Mouse (Mus musculus) heart, embryonic 16.5 days (tissue): Measurements from ENCODE around the gene Gm34653. TPM values are rescaled to one million over a fixed set of nuclear protein-coding genes. Genes with fewer than 3 reads are reported as not detected.
"Not testable (repeated sequence)": the region's sequence is repeated elsewhere in the genome, so short reads cannot be mapped to it uniquely, and the experiment has no call there.

Experiments used
- ATAC-seq: fragments of 200-750 bp; cut with Nextera tagmentation; replicated peaks from 2 replicates; pipeline ENCODE4 v1.8.0; 2017; ENCODE audit warnings: moderate number of reproducible peaks; ENCODE audit not compliant: insufficient read depth, low FRiP score; ENCODE audit errors: extremely low read depth
- H3K27ac ChIP-seq: fragments of 300-500 bp; sonication (generic); 2 replicates; pipeline ENCODE4 v1.5.1; 2014; ENCODE audit warnings: mild to moderate bottlenecking, low read length, control low read depth, moderate library complexity
- H3K27me3 ChIP-seq: fragments of 300-500 bp; sonication (generic); 2 replicates; pipeline ENCODE4 v1.6.1; 2014; ENCODE audit warnings: low read length, mixed read lengths; ENCODE audit not compliant: control insufficient read depth, insufficient read depth
- H3K36me3 ChIP-seq: fragments of 300-500 bp; sonication (generic); 2 replicates; pipeline ENCODE4 v1.6.1; 2014; ENCODE audit not compliant: control insufficient read depth, insufficient read depth
- H3K4me1 ChIP-seq: fragments of 300-500 bp; sonication (generic); 2 replicates; pipeline ENCODE4 v1.6.1; 2014; ENCODE audit warnings: low read length, mixed read lengths; ENCODE audit not compliant: control insufficient read depth, insufficient read depth
- H3K4me2 ChIP-seq: fragments of 300-500 bp; sonication (generic); 2 replicates; pipeline ENCODE4 v1.6.1; 2014; ENCODE audit warnings: low read depth, mild to moderate bottlenecking, control low read depth, low read length
- H3K4me3 ChIP-seq: fragments of 300-500 bp; sonication (generic); 2 replicates; pipeline ENCODE4 v1.5.1; 2014; ENCODE audit warnings: mild to moderate bottlenecking, control low read depth, low read length
- H3K9ac ChIP-seq: fragments of 300-500 bp; sonication (generic); 2 replicates; pipeline ENCODE4 v1.6.1; 2014; ENCODE audit warnings: low read length, control low read depth
- H3K9me3 ChIP-seq: fragments of 300-500 bp; sonication (generic); replicated peaks from 2 replicates; pipeline ENCODE4 v1.6.1; 2016; ENCODE audit warnings: low read length; ENCODE audit not compliant: control insufficient read depth
- WGBS: fragments of 180-500 bp; shearing (Covaris S2); extraction: QIAGEN DNeasy Blood & Tissue Kit; methylation state at CpG from one replicate; pipeline ENCODE4 v1.1.7; 2014; 5-methylcytosine and 5-hydroxymethylcytosine counted together
- polyA plus RNA-seq: library from polyadenylated mRNA; unstranded; fragments of >200 nt; fragmentation: Nextera tagmentation; extraction: Ambion mirVana; gene quantifications from 2 replicates; pipeline ENCODE4 v1.2.1, GENCODE M21; 2015

The Gm34653 gene
- polyA plus RNA-seq, 1 experiment from 2014 or later = not detected

- H3K9me3 ChIP-seq, H3K27ac ChIP-seq, H3K4me2 ChIP-seq, H3K9ac ChIP-seq, H3K4me3 ChIP-seq, H3K4me1 ChIP-seq, H3K36me3 ChIP-seq, ATAC-seq, H3K27me3 ChIP-seq: not testable (repeated sequence)
- 92% methylated on average over 17 of the region's 17 CpGs for WGBS
Observed at GRCm38 (mm10) chr2:34830066-34830465, 2.7 kb upstream of the Gm34653 start.

- no peak overlapping the region for H3K9ac ChIP-seq
- ATAC-seq = no peak
- H3K4me3 ChIP-seq = no peak overlapping the region
- 0 out of 2 replicates have a peak, but pooled peaks cover 2% of the 10 kb centered on the region for H3K27me3 ChIP-seq
- H3K36me3 ChIP-seq = no peaks in the 10 kb centered on the region
- no peak overlapping the region for H3K27ac ChIP-seq
- 83% methylated on average over 17 of the region's 17 CpGs for WGBS
- no peaks in the 10 kb centered on the region for H3K4me1 ChIP-seq
- H3K4me2 ChIP-seq = no peak overlapping the region
- H3K9me3 ChIP-seq = peaks cover 3% of the 10 kb centered on the region; the same call in 1 of the 2 replicates
Observed at GRCm38 (mm10) chr2:34833624-34834023, 817 bp downstream of the Gm34653 start.

GRCm38 (mm10) chr2:34835669-34836068 lies 2.9 kb downstream of the Gm34653 start:
- WGBS = 68% methylated on average over 3 of the region's 3 CpGs

GRCm38 (mm10) chr2:34840143-34840542 lies 7.3 kb downstream of the Gm34653 start:
- H3K36me3 ChIP-seq, H3K9ac ChIP-seq, H3K4me1 ChIP-seq, H3K27ac ChIP-seq, H3K9me3 ChIP-seq, ATAC-seq, H3K27me3 ChIP-seq, H3K4me2 ChIP-seq, H3K4me3 ChIP-seq: not testable (repeated sequence)
- 68% methylated on average over 5 of the region's 5 CpGs for WGBS

More at GRCm38 (mm10) chr2:34835669-34836068, 2.9 kb downstream of the Gm34653 start:
- no peak overlapping the region for H3K4me2 ChIP-seq
- no peak overlapping the region for H3K27ac ChIP-seq
- no peaks in the 10 kb centered on the region for H3K36me3 ChIP-seq
- no peaks in the 10 kb centered on the region for H3K4me1 ChIP-seq
- no peak overlapping the region for H3K9ac ChIP-seq
- ATAC-seq = no peak
- peaks cover 3% of the 10 kb centered on the region; the same call in 1 of the 2 replicates for H3K9me3 ChIP-seq
- H3K4me3 ChIP-seq = no peak overlapping the region
- 0 out of 2 replicates have a peak, but pooled peaks cover 2% of the 10 kb centered on the region for H3K27me3 ChIP-seq

GRCm38 (mm10) chr2:34841706-34842105 lies 8.9 kb downstream of the Gm34653 start:
- H3K36me3 ChIP-seq = no peaks in the 10 kb centered on the region
- no peak for ATAC-seq
- 91% methylated on average over 8 of the region's 8 CpGs for WGBS

GRCm38 (mm10) chr2:34843211-34843939 lies 10.6 kb downstream of the Gm34653 start:
- H3K27ac ChIP-seq = no peak overlapping the region
- H3K27me3 ChIP-seq = no peaks in the 10 kb centered on the region
- H3K4me3 ChIP-seq = no peak overlapping the region
- no peak for ATAC-seq
- no peaks in the 10 kb centered on the region for H3K4me1 ChIP-seq
- H3K4me2 ChIP-seq = no peak overlapping the region
- no peak overlapping the region for H3K9ac ChIP-seq
- 75% methylated on average over 11 of the region's 11 CpGs for WGBS
- H3K36me3 ChIP-seq = no peaks in the 10 kb centered on the region
- H3K9me3 ChIP-seq = no peaks in the 10 kb centered on the region

More at GRCm38 (mm10) chr2:34841706-34842105, 8.9 kb downstream of the Gm34653 start:
- no peaks in the 10 kb centered on the region for H3K27me3 ChIP-seq
- H3K9me3 ChIP-seq = no peaks in the 10 kb centered on the region
- H3K4me1 ChIP-seq = no peaks in the 10 kb centered on the region
- H3K27ac ChIP-seq = no peak overlapping the region
- H3K9ac ChIP-seq = no peak overlapping the region
- no peak overlapping the region for H3K4me3 ChIP-seq
- no peak overlapping the region for H3K4me2 ChIP-seq

GRCm38 (mm10) chr2:34847702-34848101 lies 14.9 kb downstream of the Gm34653 start:
- ATAC-seq = no peak
- H3K4me3 ChIP-seq = no peak overlapping the region
- no peaks in the 10 kb centered on the region for H3K9me3 ChIP-seq
- no peaks in the 10 kb centered on the region for H3K27me3 ChIP-seq
- H3K9ac ChIP-seq = no peak overlapping the region
- no peaks in the 10 kb centered on the region for H3K4me1 ChIP-seq
- peaks cover 17% of the 10 kb centered on the region for H3K36me3 ChIP-seq
- WGBS = 86% methylated on average over 1 of the region's 1 CpGs
- H3K4me2 ChIP-seq = no peak overlapping the region
- no peak overlapping the region for H3K27ac ChIP-seq

GRCm38 (mm10) chr2:34855265-34855664 lies 22.5 kb downstream of the Gm34653 start:
- Histone ChIP-seq H3K27ac (no peak overlapping the region), H3K36me3 (peaks cover 71% of the 10 kb centered on the region), H3K4me1 (no peaks in the 10 kb centered on the region), H3K4me2 (no peak overlapping the region), H3K27me3 (no peaks in the 10 kb centered on the region), H3K4me3 (no peak overlapping the region), H3K9me3 (no peaks in the 10 kb centered on the region), H3K9ac (no peak overlapping the region)
- 97% methylated on average over 4 of the region's 4 CpGs for WGBS
- ATAC-seq = no peak

GRCm38 (mm10) chr2:34857728-34858127 lies 24.9 kb downstream of the Gm34653 start:
- ATAC-seq = no peak
- WGBS = 71% methylated on average over 8 of the region's 8 CpGs
- H3K9ac ChIP-seq = no peak overlapping the region

More at GRCm38 (mm10) chr2:34857728-34858127, 24.9 kb downstream of the Gm34653 start:
- Histone ChIP-seq H3K4me1 (no peaks in the 10 kb centered on the region), H3K9me3 (no peaks in the 10 kb centered on the region), H3K4me2 (no peak overlapping the region), H3K27ac (no peak overlapping the region), H3K36me3 (peaks cover 67% of the 10 kb centered on the region), H3K4me3 (no peak overlapping the region), H3K27me3 (no peaks in the 10 kb centered on the region)
